Mouse (Mus musculus): ENCODE measurements at regions not wholly inside any gene's neighbourhood (a gene's known extent, or its start where the extent isn't known, plus 50 kb on each side); places are given as distances from the start of the nearest gene placed in this dataset.

DNA sequence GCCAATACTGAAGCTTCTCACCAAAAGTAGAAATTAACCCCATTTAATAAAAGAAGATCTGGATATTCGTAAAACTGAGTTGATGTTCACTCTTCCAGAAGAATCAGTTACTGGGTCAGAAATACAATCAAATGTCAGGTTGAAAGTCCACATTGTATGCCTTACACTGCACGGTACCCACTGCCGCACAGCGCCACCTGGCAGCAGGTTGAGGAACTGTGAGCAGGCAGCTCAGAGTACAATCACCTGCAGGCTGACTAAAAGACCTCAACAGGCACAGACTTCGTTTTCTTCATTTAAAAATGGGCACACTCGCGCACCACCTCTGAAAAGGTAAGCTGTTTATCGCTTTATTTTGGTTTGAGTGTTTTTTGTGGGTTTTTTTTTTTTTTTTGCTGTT lies 341.8 kb upstream of the Mms22l start:
- peak; percentile 75 to 81 for DNase-seq (ENCODE audit: low spot score in 2 of 2)

DNA sequence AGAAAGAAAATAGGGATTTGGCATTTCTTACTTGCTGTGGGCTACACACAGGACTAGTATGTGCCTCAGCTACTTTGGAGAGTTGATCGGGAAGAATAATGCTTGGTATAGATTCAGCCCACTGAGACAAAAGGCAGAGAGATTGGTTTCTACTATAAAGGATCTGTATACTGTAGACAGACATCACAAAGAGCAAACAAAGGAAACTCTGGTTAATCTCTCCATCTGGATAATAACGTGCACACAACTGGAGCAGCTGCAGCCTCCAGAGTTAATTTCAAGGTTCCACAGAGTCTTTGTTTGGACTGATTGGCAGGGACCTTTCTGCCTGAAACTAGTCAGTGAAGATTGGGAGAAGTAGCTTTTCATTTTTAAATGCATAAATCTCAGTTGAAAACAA lies 322.5 kb upstream of the Mms22l start:
- no peak for DNase-seq (ENCODE audit: low spot score in 2 of 2)

DNA sequence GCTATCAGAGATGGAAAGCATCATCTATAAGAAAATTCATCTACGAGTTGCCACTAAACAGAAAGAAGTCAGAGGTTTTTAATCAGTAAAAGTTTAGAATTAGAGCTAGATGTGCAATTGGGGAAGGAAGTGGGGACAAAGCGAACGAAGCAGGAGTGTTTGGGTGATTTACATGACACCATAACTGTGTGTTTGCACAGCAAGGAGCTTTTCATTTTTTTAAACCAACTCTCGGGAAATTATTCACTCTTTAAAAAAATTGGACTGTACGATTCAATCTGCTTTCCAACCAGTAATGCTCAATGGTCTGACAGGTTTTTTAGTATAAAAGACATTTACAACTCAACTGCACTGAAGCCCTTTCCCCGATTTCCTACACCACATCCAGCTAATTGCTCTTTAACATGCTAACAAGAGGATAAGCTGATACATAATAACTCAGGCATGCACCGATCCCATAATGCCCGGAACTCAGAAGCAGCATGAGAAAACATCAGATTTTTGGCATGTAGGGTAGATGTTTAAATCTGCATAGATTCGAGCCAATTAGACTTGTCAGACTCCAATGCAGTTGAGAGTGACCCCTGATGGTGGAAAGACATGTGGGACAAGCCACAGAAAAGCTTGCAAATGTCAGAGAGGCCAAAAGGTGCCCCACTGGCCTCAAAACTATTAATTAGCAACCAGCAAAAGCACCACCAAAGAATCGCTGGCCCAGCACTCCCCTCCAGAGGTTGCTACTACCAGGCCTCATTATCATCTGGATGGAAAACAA lies 282.8 kb upstream of the Mms22l start:
- DNase-seq (ENCODE audit: low spot score in 2 of 2), result peak in 1 of 2 experiments; percentile 4

DNA sequence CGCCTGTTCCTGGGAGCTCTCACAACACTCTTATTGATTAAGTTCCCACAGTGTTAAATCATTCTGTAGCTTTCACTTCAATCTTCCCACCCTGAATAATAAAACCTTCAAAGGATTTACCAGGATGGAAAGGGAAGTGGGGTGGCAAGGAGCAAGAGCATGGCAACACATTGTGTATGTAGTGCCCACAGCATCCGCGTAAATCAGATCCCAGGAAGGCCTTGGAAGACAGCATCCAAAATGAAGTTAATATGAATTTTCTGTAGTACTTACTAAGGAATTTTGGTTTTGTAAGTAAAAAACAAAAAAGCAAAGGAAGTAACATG lies 282.3 kb upstream of the Mms22l start:
- DNase-seq (ENCODE audit: low spot score in 2 of 2), result no peak

GRCm38 (mm10) chr4:24218383-24218934 lies 277.8 kb upstream of the Mms22l start:
- DNase-seq (ENCODE audit: low spot score in 2 of 2), result no peak

DNA sequence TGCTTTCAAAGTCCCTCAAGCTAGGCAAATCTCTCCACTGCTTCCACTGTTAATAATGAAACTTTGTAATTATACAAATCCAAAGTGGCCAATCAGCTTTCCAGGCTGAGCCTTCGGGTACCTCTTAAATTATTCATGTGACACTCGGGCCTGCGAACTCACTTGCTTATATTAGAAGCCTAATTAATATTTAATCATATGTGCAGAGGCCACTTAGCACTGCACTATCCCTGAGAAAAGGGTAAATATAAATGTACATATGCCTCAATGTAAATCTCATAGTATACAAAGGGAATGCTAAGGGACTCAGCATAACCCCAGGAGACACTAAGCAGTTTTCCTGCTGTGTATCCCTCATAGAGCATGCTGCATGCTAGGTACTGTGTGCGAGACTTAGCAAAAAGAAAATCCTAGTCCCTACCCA lies 277.2 kb upstream of the Mms22l start:
- no peak for DNase-seq (ENCODE audit: low spot score in 2 of 2)

GRCm38 (mm10) chr4:24219583-24219982 lies 276.7 kb upstream of the Mms22l start:
- no peak for DNase-seq (ENCODE audit: low spot score in 2 of 2)

- DNase-seq (ENCODE audit: low spot score in 2 of 2), result no peak
Observed at GRCm38 (mm10) chr4:24245124-24245523, 251.1 kb upstream of the Mms22l start.

GRCm38 (mm10) chr4:24248142-24249054 lies 247.9 kb upstream of the Mms22l start:
- DNase-seq (ENCODE audit: low spot score in 2 of 2), result no peak

- DNase-seq (ENCODE audit: low spot score in 2 of 2), result peak; percentile 12 to 36
Observed at GRCm38 (mm10) chr4:24249243-24249970, 246.8 kb upstream of the Mms22l start.

GRCm38 (mm10) chr4:24278154-24278553 lies 218.1 kb upstream of the Mms22l start:
- no peak for DNase-seq (ENCODE audit: low spot score in 2 of 2)

Data from layer of hippocampus, postnatal 10 days (tissue).